Mouse (Mus musculus): ENCODE data around the gene Sec14l1.

GRCm38 (mm10) chr11:117205447-117205846 lies 90.5 kb downstream of the Sec14l1 start:
- TF ChIP-seq CTCF (IDR thresholded peaks at IDR 0.05; ENCODE audit: extremely low read depth, insufficient read length, insufficient replicate concordance, low read depth, low read length), result no peak
- TF ChIP-seq POLR2A (IDR thresholded peaks at IDR 0.05; ENCODE audit: low read depth, low read length), result no peak
